Mouse (Mus musculus) C2C12 (cell line): ENCODE data around the gene Clgn.

Experiments used
- CTCF ChIP-seq: IDR thresholded peaks from one replicate; pipeline ENCODE4 v1.5.1; 2011; ENCODE audit not compliant: control insufficient read depth, insufficient read depth, insufficient read length
- MYOD1 ChIP-seq: IDR thresholded peaks from one replicate; pipeline ENCODE4 v1.6.1; 2011; ENCODE audit warnings: low read depth; ENCODE audit not compliant: control insufficient read depth, insufficient read length

DNA sequence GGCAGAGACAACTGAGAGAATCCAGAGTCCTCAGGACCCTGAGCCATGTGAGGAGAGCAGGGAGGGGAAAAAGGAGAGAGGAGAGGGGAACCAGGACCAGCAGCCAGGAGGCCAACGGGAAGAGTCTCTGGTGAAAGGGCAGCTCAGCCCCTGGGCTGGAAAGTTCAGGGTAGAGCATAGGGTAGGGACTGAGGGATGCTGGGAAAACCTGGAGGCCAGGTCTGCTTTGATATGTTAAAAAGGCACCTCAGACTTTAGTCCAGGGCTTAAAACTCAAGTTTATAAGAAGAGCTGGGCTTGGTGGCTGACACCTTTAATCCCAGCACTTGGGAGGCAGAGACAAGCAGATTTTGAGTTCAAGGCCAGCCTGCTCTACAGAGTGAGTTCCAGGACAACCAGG, 2.9 kb downstream of the Clgn start:
- TF ChIP-seq CTCF (no peak), MYOD1 (no peak)
